Mouse (Mus musculus) adrenal gland, postnatal 0 days (tissue): ENCODE results near the gene Arhgap10. TPM values are rescaled to one million over a fixed set of nuclear protein-coding genes. Genes with fewer than 3 reads are reported as not detected.

ENCODE experiments used
- polyA plus RNA-seq: library from polyadenylated mRNA; unstranded; fragments of >200 nt; fragmentation: Nextera tagmentation; extraction: Ambion mirVana; gene quantifications from 2 replicates; pipeline ENCODE4 v1.2.1, GENCODE M21; 2015

Arhgap10 gene
- polyA plus RNA-seq: 21.4 and 27.0 TPM in 2 replicates

DNA sequence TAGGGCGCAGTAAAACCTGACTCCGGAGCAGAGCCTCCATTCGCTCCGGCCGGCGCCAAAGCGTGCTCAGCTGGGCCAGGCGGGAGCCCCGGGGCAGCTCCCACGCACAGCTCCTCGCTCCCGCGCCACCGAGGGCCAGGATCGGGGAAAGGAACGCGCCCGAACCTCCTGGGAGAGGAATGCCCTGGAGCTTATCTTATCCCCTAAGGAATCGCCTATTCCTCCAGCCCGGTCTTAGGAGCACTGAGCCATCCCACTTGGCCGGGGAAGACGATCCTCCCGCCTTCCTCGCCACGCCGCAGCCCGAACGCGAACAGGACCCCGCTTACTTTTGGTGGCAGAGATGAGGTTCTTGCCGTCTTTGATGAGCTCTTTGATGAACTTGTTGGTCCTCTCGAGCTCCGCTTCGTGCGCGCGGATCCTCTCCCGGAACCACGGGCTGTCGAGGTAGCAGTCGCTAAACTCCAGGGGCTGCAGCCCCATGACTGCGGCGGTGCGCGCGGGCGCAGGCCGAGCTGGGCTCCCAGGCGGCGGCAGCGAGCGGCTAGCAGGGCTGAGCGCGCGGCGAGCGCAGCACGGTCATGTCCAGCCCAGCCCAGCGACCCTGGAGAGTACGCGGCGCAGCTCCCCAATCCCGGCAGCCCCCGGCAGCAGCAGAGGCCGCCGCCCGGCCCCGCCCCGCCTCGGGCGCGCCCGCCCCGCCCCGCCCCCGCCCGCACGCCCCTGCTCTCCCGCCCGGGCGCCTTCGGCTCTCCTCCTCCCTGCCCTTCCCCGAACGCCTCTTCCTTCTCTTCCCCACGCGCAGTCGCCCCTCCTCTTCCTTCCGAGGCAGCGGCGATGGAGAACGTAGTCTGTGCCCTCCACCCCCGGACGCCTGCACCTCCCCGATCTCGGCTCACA, at the start of gene Arhgap10:
Gene Arhgap10, minus strand, starts transcription at position 653 of the 900 bp plus-strand sequence.

DNA sequence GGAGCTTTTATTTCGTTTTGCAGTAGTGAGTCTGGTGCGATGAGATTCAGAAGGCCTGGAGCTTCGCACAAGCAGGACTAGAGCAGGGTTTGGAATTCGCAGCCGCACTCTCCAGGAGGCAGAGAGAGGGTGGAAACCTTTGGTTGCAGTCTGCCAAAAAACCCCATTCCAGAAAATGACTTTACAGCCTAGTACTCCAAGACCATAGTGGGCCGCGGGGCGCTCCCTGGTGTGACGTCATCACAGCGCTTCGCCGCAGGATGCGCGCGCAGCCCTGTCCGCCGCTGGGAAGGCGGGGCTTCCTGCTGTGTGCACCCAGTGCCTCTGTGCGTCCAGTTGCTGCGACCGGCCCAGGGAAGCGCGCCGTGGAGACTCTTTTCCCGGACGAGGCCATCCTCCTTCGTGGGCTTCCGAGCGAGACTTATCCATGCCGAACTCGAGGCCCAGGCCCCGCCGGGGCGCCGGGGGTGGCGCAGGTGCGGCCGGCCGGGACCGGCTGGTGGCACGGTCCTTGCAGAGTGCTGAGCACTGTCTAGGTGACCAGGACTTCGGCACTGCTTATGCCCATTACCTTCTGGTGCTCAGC, 31.5 kb upstream of the Arhgap10 start, which contains the start of gene Prmt9:
Gene Prmt9, plus strand, starts transcription at position 277 of the 586 bp plus-strand sequence.

Other genes starting within 250 kb of the Arhgap10 start
- gene Prmt9, start 31.4 kb upstream of the Arhgap10 start, polyA plus RNA-seq: 12.5 and 22.1 TPM in 2 replicates
- gene Tmem184c, start 92.7 kb upstream of the Arhgap10 start, polyA plus RNA-seq: 31.9 and 38.6 TPM in 2 replicates
- gene Ednra, start 206.5 kb upstream of the Arhgap10 start, polyA plus RNA-seq: 14.0 and 15.3 TPM in 2 replicates